Mouse (Mus musculus) megakaryocyte, embryonic 14.5 days (primary cell): ENCODE measurements around the gene Deaf1.

Source experiments
- FLI1 ChIP-seq: IDR thresholded peaks from 2 replicates; pipeline ENCODE4 v1.6.1; 2012; ENCODE audit warnings: low read length, inconsistent platforms, mixed read lengths
- GATA1 ChIP-seq: IDR thresholded peaks from 3 replicates; pipeline ENCODE4 v1.6.1; 2012; ENCODE audit warnings: mixed read lengths, low read length, inconsistent platforms, borderline replicate concordance

DNA sequence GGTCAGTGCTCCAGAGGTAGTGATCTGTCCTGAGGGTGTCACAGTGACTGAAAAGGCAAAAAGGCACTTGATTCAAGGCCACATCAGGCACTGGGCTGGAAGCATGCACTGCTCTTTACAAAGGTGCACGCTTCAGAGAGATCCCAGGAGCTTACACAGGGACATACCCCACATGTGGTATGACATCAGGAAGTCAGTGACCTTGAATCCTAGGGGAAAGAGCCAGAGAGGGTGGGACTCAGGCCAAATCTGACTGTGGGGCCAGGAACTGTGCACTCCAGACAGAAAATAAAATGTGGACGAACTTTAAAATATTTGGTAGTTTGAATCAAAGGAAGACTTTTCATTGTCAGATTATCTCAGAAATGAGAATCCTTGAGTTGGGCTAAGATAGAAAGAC, 13.1 kb downstream of the Deaf1 start:
- TF ChIP-seq GATA1 (no peak), FLI1 (no peak)
